Mouse (Mus musculus): ENCODE measurements around the gene Adipoq.

GRCm38 (mm10) chr16:23167079-23167478 is 20.7 kb downstream of the Adipoq start:
- no peak for TF ChIP-seq ZNF384 (IDR thresholded peaks at IDR 0.05; ENCODE audit: low read depth, low read length)
- TF ChIP-seq CHD2 (IDR thresholded peaks at IDR 0.05; ENCODE audit: low read depth, low read length): no peak
- TF ChIP-seq ZC3H11A (IDR thresholded peaks at IDR 0.05; ENCODE audit: borderline replicate concordance, low read depth, low read length): no peak
- TF ChIP-seq MAFK (IDR thresholded peaks at IDR 0.05; ENCODE audit: insufficient read depth, low read depth, low read length): no peak
- no peak for TF ChIP-seq HCFC1 (IDR thresholded peaks at IDR 0.05; ENCODE audit: borderline replicate concordance, insufficient read depth, low read length)

Measured in ES-E14 (cell line).